Comparison of ENCODE assay signal across 13 mouse cellular contexts in the genomic region with DNA sequence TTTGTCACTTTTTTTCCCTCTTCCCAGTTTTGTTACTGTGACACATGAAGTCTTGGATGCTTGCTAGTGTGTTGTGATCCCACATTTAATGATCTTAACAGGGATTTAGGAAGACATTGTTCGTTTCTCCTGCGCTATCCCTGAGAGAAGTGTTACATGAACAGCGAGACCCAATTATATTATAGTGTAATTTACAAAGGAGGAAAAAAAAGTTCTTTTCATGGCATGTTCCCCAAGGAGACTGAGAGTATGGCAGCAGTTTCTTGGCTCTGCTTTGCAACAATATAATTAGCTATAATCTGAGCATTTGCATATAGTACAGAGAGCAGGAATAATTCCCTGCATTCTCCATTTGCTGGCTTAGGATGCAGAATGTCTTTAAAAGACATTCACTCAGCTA.
"Had no signal": no experiment of that assay in that cellular context is flagged by ENCODE, and none has a peak within 500 bp of the region (broad histone marks: within the 10 kb centered on the region; RNA-seq: fewer than 3 reads in every experiment).

No protein-coding gene starts in this region.

- H3K9me3 ChIP-seq: limb, embryonic 10.5 days; midbrain, embryonic 12.5 days; neural tube, embryonic 15.5 days had no signal

- H3K4me3 ChIP-seq: left cerebral cortex, adult 2 months; limb, embryonic 10.5 days; midbrain, embryonic 12.5 days; myocyte; neural tube, embryonic 15.5 days had no signal

- H3K9ac ChIP-seq: lung, embryonic 14.5 days; midbrain, embryonic 12.5 days; neural tube, embryonic 15.5 days had no signal

- DNase-seq: kidney, postnatal 25 days; lung, embryonic 14.5 days; lung, postnatal 10 days; lung, postnatal 4 days; right cerebral cortex, adult 18-20 months; right cerebral cortex, postnatal 25 days; thymus, postnatal 4 days had no signal

- H3K36me3 ChIP-seq: limb, embryonic 10.5 days; midbrain, embryonic 12.5 days; neural tube, embryonic 15.5 days had no signal

- H3K27me3 ChIP-seq: midbrain, embryonic 12.5 days; neural tube, embryonic 15.5 days had no signal

- H3K4me2 ChIP-seq: liver, embryonic 11.5 days; lung, embryonic 14.5 days; midbrain, embryonic 12.5 days; neural tube, embryonic 15.5 days had no signal

- H3K27ac ChIP-seq: left cerebral cortex, adult 2 months; limb, embryonic 10.5 days; midbrain, embryonic 12.5 days; neural tube, embryonic 15.5 days had no signal

- H3K4me1 ChIP-seq: limb, embryonic 10.5 days; neural tube, embryonic 15.5 days had no signal
